Mouse (Mus musculus): ENCODE measurements at regions not wholly inside any gene's neighbourhood (a gene's known extent, or its start where the extent isn't known, plus 50 kb on each side); places are given as distances from the start of the nearest gene placed in this dataset.
"Not testable (repeated sequence)": the region's sequence is repeated elsewhere in the genome, so short reads cannot be mapped to it uniquely, and the experiment has no call there.

- no peak for DNase-seq
Measured at GRCm38 (mm10) chr3:118194754-118195153, 326.0 kb upstream of the Snx7 start.

- DNase-seq: peak in 1 of 2 experiments; percentile 17
Measured at GRCm38 (mm10) chr3:118189382-118189781, 320.6 kb upstream of the Snx7 start.

- DNase-seq: no peak
Measured at GRCm38 (mm10) chr3:118177446-118177845, 308.7 kb upstream of the Snx7 start.

GRCm38 (mm10) chr3:118162916-118163315 is 294.2 kb upstream of the Snx7 start:
- no peak for DNase-seq

GRCm38 (mm10) chr3:118144788-118145187 is 276.1 kb upstream of the Snx7 start:
- no peak for DNase-seq

- DNase-seq: peak in 1 of 2 experiments; percentile 17
Measured at GRCm38 (mm10) chr3:118141731-118142130, 273.0 kb upstream of the Snx7 start.

- no peak for DNase-seq
Measured at GRCm38 (mm10) chr3:118140108-118140507, 271.4 kb upstream of the Snx7 start.

GRCm38 (mm10) chr3:118128349-118128748 is 259.6 kb upstream of the Snx7 start:
- not testable (repeated sequence) for DNase-seq

- DNase-seq: no peak
Measured at GRCm38 (mm10) chr3:118102635-118103034, 233.9 kb upstream of the Snx7 start.

GRCm38 (mm10) chr3:118084508-118084907 is 215.8 kb upstream of the Snx7 start:
- DNase-seq: no peak

GRCm38 (mm10) chr3:118072363-118072762 is 203.6 kb upstream of the Snx7 start:
- no peak for DNase-seq

- DNase-seq: no peak
Measured at GRCm38 (mm10) chr3:118070129-118070528, 201.4 kb upstream of the Snx7 start.

GRCm38 (mm10) chr3:118063679-118064078 is 194.9 kb upstream of the Snx7 start:
- DNase-seq: no peak

GRCm38 (mm10) chr3:118062569-118062968 is 193.8 kb upstream of the Snx7 start:
- DNase-seq: no peak

- no peak for DNase-seq
Measured at GRCm38 (mm10) chr3:118047016-118047415, 178.3 kb upstream of the Snx7 start.

- DNase-seq: no peak
Measured at GRCm38 (mm10) chr3:118046536-118046935, 177.8 kb upstream of the Snx7 start.

GRCm38 (mm10) chr3:118036501-118036900 is 167.8 kb upstream of the Snx7 start:
- no peak for DNase-seq

GRCm38 (mm10) chr3:117995401-117995800 is 126.7 kb upstream of the Snx7 start:
- DNase-seq: no peak

- no peak for DNase-seq
Measured at GRCm38 (mm10) chr3:117994110-117994509, 125.4 kb upstream of the Snx7 start.

- no peak for DNase-seq
Measured at GRCm38 (mm10) chr3:117990561-117990960, 121.8 kb upstream of the Snx7 start.

- DNase-seq: no peak
Measured at GRCm38 (mm10) chr3:117988443-117988842, 119.7 kb upstream of the Snx7 start.

- no peak for DNase-seq
Measured at GRCm38 (mm10) chr3:117975638-117976037, 106.9 kb upstream of the Snx7 start.

- no peak for DNase-seq
Measured at GRCm38 (mm10) chr3:117968805-117969204, 100.1 kb upstream of the Snx7 start.

- DNase-seq: no peak
Measured at GRCm38 (mm10) chr3:117938426-117938825, 69.7 kb upstream of the Snx7 start.

GRCm38 (mm10) chr3:117927527-117927926 is 58.8 kb upstream of the Snx7 start:
- no peak for DNase-seq
